Mouse (Mus musculus) midbrain, embryonic 10.5 days (tissue): ENCODE data around the gene Usp1. TPM values are rescaled to one million over a fixed set of nuclear protein-coding genes. Genes with fewer than 3 reads are reported as not detected.

Source experiments
- DNase-seq: peaks from one replicate; pipeline ENCODE4 v3.0.0-alpha.2; 2017; ENCODE audit warnings: low spot score
- H3K27ac ChIP-seq: fragments of 300-500 bp; sonication (generic); replicated peaks from 2 replicates; pipeline ENCODE4 v1.5.1; 2016; ENCODE audit warnings: mild to moderate bottlenecking
- H3K27me3 ChIP-seq: fragments of 300-500 bp; sonication (generic); 2 replicates; pipeline ENCODE4 v1.6.1; 2016; ENCODE audit warnings: low read depth, mild to moderate bottlenecking; ENCODE audit not compliant: poor library complexity, severe bottlenecking
- H3K36me3 ChIP-seq: fragments of 300-500 bp; sonication (generic); 2 replicates; pipeline ENCODE4 v1.6.1; 2016; ENCODE audit warnings: mild to moderate bottlenecking, moderate library complexity
- H3K4me1 ChIP-seq: fragments of 300-500 bp; sonication (generic); 2 replicates; pipeline ENCODE4 v1.6.1; 2016
- H3K4me3 ChIP-seq: fragments of 300-500 bp; sonication (generic); 2 replicates; pipeline ENCODE4 v1.5.1; 2016; ENCODE audit warnings: mild to moderate bottlenecking, moderate library complexity
- H3K9me3 ChIP-seq: fragments of 300-500 bp; sonication (generic); replicated peaks from 2 replicates; pipeline ENCODE4 v1.6.1; 2016; ENCODE audit warnings: mild to moderate bottlenecking
- WGBS: fragments of 180-500 bp; shearing (Covaris S2); methylation state at CpG from one replicate; pipeline ENCODE4 v1.1.7; 2016; 5-methylcytosine and 5-hydroxymethylcytosine counted together
- polyA plus RNA-seq: library from polyadenylated mRNA; unstranded; fragments of >200 nt; fragmentation: Nextera tagmentation; extraction: Ambion mirVana; gene quantifications from 2 replicates; pipeline ENCODE4 v1.2.1, GENCODE M21; 2016

The Usp1 gene
- polyA plus RNA-seq = 103 and 116 TPM in 2 replicates

- H3K36me3 ChIP-seq = peaks cover 14% of the 10 kb centered on the region
- H3K9me3 ChIP-seq = no peaks in the 10 kb centered on the region
- under 1% methylated on average over 66 of the region's 67 CpGs for WGBS
- H3K27ac ChIP-seq = peak within 1 kb of the TSS; percentile 99
- H3K27me3 ChIP-seq = no peaks in the 10 kb centered on the region
- DNase-seq = peak; percentile 83
- peaks cover 25% of the 10 kb centered on the region for H3K4me1 ChIP-seq
- H3K4me3 ChIP-seq = peak within 1 kb of the TSS; percentile 97
Measured at GRCm38 (mm10) chr4:98923568-98924070, at the start of gene Usp1. TSS of gene Usp1 (plus strand) at chr4:98923810.

- Histone ChIP-seq H3K9me3 (no peaks in the 10 kb centered on the region), H3K27ac (no peak overlapping the region), H3K36me3 (no peaks in the 10 kb centered on the region), H3K4me1 (no peaks in the 10 kb centered on the region), H3K4me3 (no peak overlapping the region), H3K27me3 (no peaks in the 10 kb centered on the region)
- 66% methylated on average over 3 of the region's 3 CpGs for WGBS
- no peak for DNase-seq
Measured at GRCm38 (mm10) chr4:98882706-98883105, 40.9 kb upstream of the Usp1 start.

GRCm38 (mm10) chr4:98886377-98886776 is 37.2 kb upstream of the Usp1 start:
- no peaks in the 10 kb centered on the region for H3K4me1 ChIP-seq
- 81% methylated on average over 4 of the region's 4 CpGs for WGBS
- no peak overlapping the region for H3K4me3 ChIP-seq
- no peaks in the 10 kb centered on the region for H3K27me3 ChIP-seq
- H3K36me3 ChIP-seq = no peaks in the 10 kb centered on the region
- H3K9me3 ChIP-seq = no peaks in the 10 kb centered on the region
- H3K27ac ChIP-seq = no peak overlapping the region
- no peak for DNase-seq

GRCm38 (mm10) chr4:98887148-98887547 is 36.5 kb upstream of the Usp1 start:
- whole genome bisulfite sequencing = 25% methylated on average over 10 of the region's 10 CpGs
- H3K9me3 ChIP-seq = no peaks in the 10 kb centered on the region
- no peaks in the 10 kb centered on the region for H3K4me1 ChIP-seq

GRCm38 (mm10) chr4:98910246-98910645 is 13.4 kb upstream of the Usp1 start:
- WGBS = 90% methylated on average over 5 of the region's 5 CpGs
- H3K9me3 ChIP-seq = no peaks in the 10 kb centered on the region
- H3K4me3 ChIP-seq = no peak overlapping the region
- no peaks in the 10 kb centered on the region for H3K27me3 ChIP-seq
- no peaks in the 10 kb centered on the region for H3K4me1 ChIP-seq
- no peaks in the 10 kb centered on the region for H3K36me3 ChIP-seq
- H3K27ac ChIP-seq = no peak overlapping the region
- no peak for DNase-seq

More at GRCm38 (mm10) chr4:98887148-98887547, 36.5 kb upstream of the Usp1 start:
- Histone ChIP-seq H3K27ac (no peak overlapping the region), H3K36me3 (no peaks in the 10 kb centered on the region), H3K27me3 (no peaks in the 10 kb centered on the region), H3K4me3 (no peak overlapping the region)
- peak; percentile 56 for DNase-seq

- Histone ChIP-seq H3K27ac (no peak overlapping the region), H3K36me3 (no peaks in the 10 kb centered on the region), H3K9me3 (no peaks in the 10 kb centered on the region), H3K4me1 (peaks cover 7% of the 10 kb centered on the region), H3K27me3 (no peaks in the 10 kb centered on the region), H3K4me3 (no peak overlapping the region)
- WGBS = 86% methylated on average over 2 of the region's 2 CpGs
- DNase-seq = no peak
Measured at GRCm38 (mm10) chr4:98917724-98918123, 5.9 kb upstream of the Usp1 start.

GRCm38 (mm10) chr4:98918204-98918603 is 5.4 kb upstream of the Usp1 start:
- Histone ChIP-seq H3K27me3 (no peaks in the 10 kb centered on the region), H3K4me1 (peaks cover 7% of the 10 kb centered on the region), H3K4me3 (no peak overlapping the region), H3K27ac (no peak overlapping the region), H3K36me3 (no peaks in the 10 kb centered on the region), H3K9me3 (no peaks in the 10 kb centered on the region)
- 95% methylated on average over 1 of the region's 1 CpGs for WGBS
- no peak for DNase-seq

- DNase-seq = no peak
- no peaks in the 10 kb centered on the region for H3K27me3 ChIP-seq
- 86% methylated on average over 4 of the region's 4 CpGs for WGBS
- no peaks in the 10 kb centered on the region for H3K9me3 ChIP-seq
- H3K36me3 ChIP-seq = no peaks in the 10 kb centered on the region
- H3K4me3 ChIP-seq = no peak overlapping the region
- H3K4me1 ChIP-seq = peaks cover 21% of the 10 kb centered on the region
- H3K27ac ChIP-seq = no peak overlapping the region
Measured at GRCm38 (mm10) chr4:98920896-98921295, 2.7 kb upstream of the Usp1 start.

- no peaks in the 10 kb centered on the region for H3K27me3 ChIP-seq
- peaks cover 25% of the 10 kb centered on the region for H3K4me1 ChIP-seq
- 17% methylated on average over 18 of the region's 18 CpGs for WGBS
- H3K4me3 ChIP-seq = peak overlapping the region; percentile 97
- DNase-seq = peak; percentile 18
- no peaks in the 10 kb centered on the region for H3K9me3 ChIP-seq
- H3K36me3 ChIP-seq = peaks cover 4% of the 10 kb centered on the region
- peak overlapping the region; percentile 99 for H3K27ac ChIP-seq
Measured at GRCm38 (mm10) chr4:98922061-98922642, 1.5 kb upstream of the Usp1 start.

GRCm38 (mm10) chr4:98922643-98923567 is 705 bp upstream of the Usp1 start:
- Histone ChIP-seq H3K27ac (peak overlapping the region; percentile 99), H3K9me3 (no peaks in the 10 kb centered on the region), H3K4me3 (peak overlapping the region; percentile 97), H3K4me1 (peaks cover 25% of the 10 kb centered on the region), H3K27me3 (no peaks in the 10 kb centered on the region), H3K36me3 (peaks cover 7% of the 10 kb centered on the region)
- under 1% methylated on average over 53 of the region's 53 CpGs for WGBS
- peak; percentile 98 for DNase-seq

- peak overlapping the region; percentile 97 for H3K4me3 ChIP-seq
- peaks cover 25% of the 10 kb centered on the region for H3K4me1 ChIP-seq
- peak; percentile 31 for DNase-seq
- H3K27ac ChIP-seq = peak overlapping the region; percentile 99
- peaks cover 21% of the 10 kb centered on the region for H3K36me3 ChIP-seq
- WGBS = under 1% methylated on average over 50 of the region's 66 CpGs
- H3K27me3 ChIP-seq = no peaks in the 10 kb centered on the region
- H3K9me3 ChIP-seq = no peaks in the 10 kb centered on the region
Measured at GRCm38 (mm10) chr4:98924071-98924905, 678 bp downstream of the Usp1 start.

GRCm38 (mm10) chr4:98924906-98925178 is 1.2 kb downstream of the Usp1 start:
- 2% methylated on average over 2 of the region's 2 CpGs for WGBS
- H3K27ac ChIP-seq = peak overlapping the region; percentile 99

More at GRCm38 (mm10) chr4:98924906-98925178, 1.2 kb downstream of the Usp1 start:
- peaks cover 26% of the 10 kb centered on the region for H3K36me3 ChIP-seq
- H3K9me3 ChIP-seq = no peaks in the 10 kb centered on the region
- H3K4me3 ChIP-seq = peak overlapping the region; percentile 97
- peaks cover 25% of the 10 kb centered on the region for H3K4me1 ChIP-seq
- no peaks in the 10 kb centered on the region for H3K27me3 ChIP-seq
- no peak for DNase-seq
